Mouse (Mus musculus) E14TG2a.4 (cell line): ENCODE data around the gene Dvl2.

ENCODE experiments used
- CTCF ChIP-seq: conservative IDR thresholded peaks from 2 replicates; pipeline ENCODE4 v1.5.1; 2014; ENCODE audit warnings: low read length
- POU5F1 ChIP-seq: IDR thresholded peaks from 2 replicates; pipeline ENCODE4 v1.6.1; 2014; ENCODE audit warnings: low read length, borderline replicate concordance

- TF ChIP-seq CTCF = no peak
- TF ChIP-seq POU5F1 = no peak
Measured at GRCm38 (mm10) chr11:69982225-69982624, 18.2 kb upstream of the Dvl2 start, which contains the start of gene Elp5.
